ENCODE assay signal across 27 mouse cellular contexts in genomic region chr4:140945571-140945970, GRCm38 (mm10). TPM values are rescaled to one million over a fixed set of nuclear protein-coding genes. Genes with fewer than 3 reads are reported as not detected.
DNase-seq lines count a peak whose midpoint lies in the region; ATAC-seq and TF ChIP-seq lines count a peak whose summit lies in the region.
"Had no signal": no experiment of that assay in that cellular context is flagged by ENCODE, and none has a peak within 500 bp of the region (broad histone marks: within the 10 kb centered on the region; RNA-seq: fewer than 3 reads in every experiment).

No protein-coding gene starts in this region.

- no peak overlapping the region for H3K9ac ChIP-seq in forebrain, embryonic 13.5 days
- H3K9ac ChIP-seq: embryonic facial prominence, embryonic 15.5 days; forebrain, embryonic 12.5 days; heart, embryonic 13.5 days; intestine, embryonic 15.5 days; liver, embryonic 15.5 days; lung, embryonic 15.5 days; midbrain, embryonic 13.5 days had no signal

- H3K79me2 ChIP-seq in macrophage (ENCODE audit: inconsistent target), result no peaks in the 10 kb centered on the region

- peak overlapping the region; percentile 55; the same call in 1 of the 2 replicates for H3K27ac ChIP-seq in layer of hippocampus, adult 2 months
- peak overlapping the region; percentile 89 for H3K27ac ChIP-seq in macrophage
- no peak overlapping the region for H3K27ac ChIP-seq in forebrain, embryonic 13.5 days
- H3K27ac ChIP-seq: embryonic facial prominence, embryonic 15.5 days; forebrain, embryonic 12.5 days; heart, adult 2 months; heart, embryonic 13.5 days; intestine, embryonic 15.5 days; kidney, postnatal 0 days; lung, embryonic 15.5 days; midbrain, embryonic 13.5 days had no signal

- no peak for TF ChIP-seq CTCF in layer of hippocampus, adult 2 months (conservative IDR thresholded peaks at IDR 0.05)

- H3K4me2 ChIP-seq in forebrain, embryonic 13.5 days, result no peak overlapping the region
- H3K4me2 ChIP-seq: embryonic facial prominence, embryonic 15.5 days; forebrain, embryonic 12.5 days; heart, embryonic 13.5 days; intestine, embryonic 15.5 days; liver, embryonic 15.5 days; lung, embryonic 15.5 days; midbrain, embryonic 13.5 days had no signal

- no peaks in the 10 kb centered on the region for H3K4me1 ChIP-seq in forebrain, embryonic 13.5 days
- H3K4me1 ChIP-seq: embryonic facial prominence, embryonic 15.5 days; forebrain, embryonic 12.5 days; intestine, embryonic 15.5 days; liver, embryonic 15.5 days; midbrain, embryonic 13.5 days had no signal

- H3K36me3 ChIP-seq in macrophage (ENCODE audit: inconsistent target), result no peaks in the 10 kb centered on the region
- H3K36me3 ChIP-seq in forebrain, embryonic 13.5 days (ENCODE audit: poor library complexity, severe bottlenecking), result no peaks in the 10 kb centered on the region
- H3K36me3 ChIP-seq: embryonic facial prominence, embryonic 15.5 days; forebrain, embryonic 12.5 days; G1E; heart, embryonic 13.5 days; intestine, embryonic 15.5 days; liver, embryonic 15.5 days; lung, embryonic 15.5 days; midbrain, embryonic 13.5 days had no signal

- WGBS in macrophage (ENCODE audit: missing documents), result 95% methylated on average over 4 of the region's 4 CpGs
- 98% methylated on average over 4 of the region's 4 CpGs for WGBS in forebrain, embryonic 13.5 days

- no peak for ATAC-seq in forebrain, embryonic 13.5 days
- ATAC-seq: hindbrain, embryonic 16.5 days; intestine, embryonic 15.5 days; midbrain, embryonic 13.5 days; Patski had no signal

- H3K27me3 ChIP-seq in forebrain, embryonic 13.5 days, result no peaks in the 10 kb centered on the region
- H3K27me3 ChIP-seq: embryonic facial prominence, embryonic 15.5 days; forebrain, embryonic 12.5 days; heart, embryonic 13.5 days; intestine, embryonic 15.5 days; liver, embryonic 15.5 days; lung, embryonic 15.5 days; midbrain, embryonic 13.5 days; Patski had no signal

- DNase-seq in layer of hippocampus, adult 2 months (ENCODE audit: low spot score in 2 of 2), result no peak
- DNase-seq in layer of hippocampus, adult 18-20 months (ENCODE audit: low spot score in 2 of 2), result no peak
- peak; percentile 58 for DNase-seq in thymus, postnatal 14 days
- DNase-seq in thymus, postnatal 10 days (ENCODE audit: low spot score in 2 of 2), result no peak
- DNase-seq in thymus, postnatal 4 days, result peak; percentile 52
- no peak for DNase-seq in left cerebral cortex, adult 8-10 months (ENCODE audit: low spot score in 2 of 2)
- DNase-seq: adrenal gland, postnatal 10 days; cerebellum, adult 18-20 months; cerebellum, postnatal 10 days; gastrocnemius, postnatal 36 days; kidney, adult 8-10 months; kidney, postnatal 4 days; right cerebral cortex, adult 18-20 months had no signal

- no peaks in the 10 kb centered on the region for H3K9me3 ChIP-seq in forebrain, embryonic 13.5 days (replicated peaks)
- H3K9me3 ChIP-seq: embryonic facial prominence, embryonic 15.5 days; forebrain, embryonic 12.5 days; G1E; intestine, embryonic 15.5 days; liver, embryonic 15.5 days; lung, embryonic 15.5 days; midbrain, embryonic 13.5 days had no signal

- no peak overlapping the region for H3K4me3 ChIP-seq in layer of hippocampus, adult 2 months
- H3K4me3 ChIP-seq in macrophage (ENCODE audit: inconsistent target), result no peak overlapping the region
- no peak overlapping the region for H3K4me3 ChIP-seq in forebrain, embryonic 13.5 days
- H3K4me3 ChIP-seq: embryonic facial prominence, embryonic 15.5 days; forebrain, embryonic 12.5 days; heart, adult 2 months; heart, embryonic 13.5 days; intestine, embryonic 15.5 days; liver, embryonic 15.5 days; lung, embryonic 15.5 days; midbrain, embryonic 13.5 days had no signal

RNA-seq across cellular contexts. Expression of gene Sdhb, which starts 15.4 kb away (rescaled TPM):
- 100 to 1,000 TPM; 170 to 183 TPM for total RNA-seq in layer of hippocampus, adult 2 months (2021)
- 100 to 1,000 TPM; 183 to 190 TPM for total RNA-seq in layer of hippocampus, adult 18-20 months (2021)
- 100 to 1,000 TPM in 4 of 26 experiments, 10 to 100 TPM in 22; 15.8 to 124 (median 61.4) TPM for total RNA-seq in macrophage (2018; cell fraction: chromatin; rRNA removed)
- total RNA-seq in macrophage (2018; cell fraction: cytosol; rRNA removed), result 100 to 1,000 TPM; 119 to 291 (median 183) TPM
- 100 to 1,000 TPM in 4 of 26 experiments, 10 to 100 TPM in 22; 28.6 to 130 (median 74.8) TPM for total RNA-seq in macrophage (2018; cell fraction: nucleus; rRNA removed)
- 115 to 183 TPM (median 157 TPM) in 3 replicates for polyA plus RNA-seq in macrophage (2018)
- total RNA-seq in left cerebral cortex, adult 8-10 months (2022), result 100 to 1,000 TPM; 186 to 203 (median 195) TPM
- polyA plus RNA-seq in forebrain, embryonic 13.5 days (2015; fragmentation: Nextera tagmentation; extraction: Ambion mirVana), result 478 and 480 TPM in 2 replicates

RNA-seq across cellular contexts. Expression of gene Padi2, which starts 39.4 kb away (rescaled TPM):
- total RNA-seq in layer of hippocampus, adult 2 months (2021), result 10 to 100 TPM; 20.2 to 26.5 TPM
- 10 to 100 TPM; 25.0 to 27.3 TPM for total RNA-seq in layer of hippocampus, adult 18-20 months (2021)
- 1 to 10 TPM in 12 of 26 experiments, under 1 TPM in 11, not detected in 3; 0.20 to 5.4 (median 1.2) TPM for total RNA-seq in macrophage (2018; cell fraction: chromatin; rRNA removed)
- 1 to 10 TPM in 24 of 26 experiments, under 1 TPM in 2; 0.76 to 8.7 (median 3.5) TPM for total RNA-seq in macrophage (2018; cell fraction: cytosol; rRNA removed)
- 1 to 10 TPM in 19 of 26 experiments, under 1 TPM in 7; 0.47 to 6.7 (median 1.9) TPM for total RNA-seq in macrophage (2018; cell fraction: nucleus; rRNA removed)
- 5.2 to 6.9 TPM (median 5.6 TPM) in 3 replicates for polyA plus RNA-seq in macrophage (2018)
- total RNA-seq in left cerebral cortex, adult 8-10 months (2022), result 10 to 100 TPM; 18.8 to 23.9 (median 23.5) TPM
- polyA plus RNA-seq in forebrain, embryonic 13.5 days (2015; fragmentation: Nextera tagmentation; extraction: Ambion mirVana), result 0.06 and 0.12 TPM in 2 replicates

RNA-seq across cellular contexts. Expression of gene Atp13a2, which starts 41.1 kb away (rescaled TPM):
- 100 to 1,000 TPM; 155 to 162 TPM for total RNA-seq in layer of hippocampus, adult 2 months (2021)
- total RNA-seq in layer of hippocampus, adult 18-20 months (2021), result 100 to 1,000 TPM; 151 to 157 TPM
- 1,000 to 10,000 TPM in 2 of 26 experiments, 100 to 1,000 TPM in 22, 10 to 100 TPM in 2; 80.1 to 1,178 (median 596) TPM for total RNA-seq in macrophage (2018; cell fraction: chromatin; rRNA removed)
- 100 to 1,000 TPM; 198 to 483 (median 309) TPM for total RNA-seq in macrophage (2018; cell fraction: cytosol; rRNA removed)
- total RNA-seq in macrophage (2018; cell fraction: nucleus; rRNA removed), result 100 to 1,000 TPM in 25 of 26 experiments, 10 to 100 TPM in 1; 81.9 to 812 (median 459) TPM
- polyA plus RNA-seq in macrophage (2018), result 156 to 334 TPM (median 219 TPM) in 3 replicates
- total RNA-seq in left cerebral cortex, adult 8-10 months (2022), result 100 to 1,000 TPM; 141 to 156 (median 150) TPM
- polyA plus RNA-seq in forebrain, embryonic 13.5 days (2015; fragmentation: Nextera tagmentation; extraction: Ambion mirVana), result 76.9 and 85.9 TPM in 2 replicates

Comparison
In these comparisons a context has a peak if more than half of its experiments do, and no peak if none do; other contexts are left out.
1. DNase-seq: peak in thymus, postnatal 14 days (single experiment) and thymus, postnatal 4 days (single experiment); none in layer of hippocampus, adult 2 months (0 of 2), layer of hippocampus, adult 18-20 months (0 of 2), thymus, postnatal 10 days (0 of 2) and left cerebral cortex, adult 8-10 months (0 of 2).